Mouse (Mus musculus) liver, embryonic 13.5 days (tissue): ENCODE data around the gene Tbcb. TPM values are rescaled to one million over a fixed set of nuclear protein-coding genes. Genes with fewer than 3 reads are reported as not detected.

ENCODE experiments used
- ATAC-seq: fragments of 200-750 bp; cut with Nextera tagmentation; 2 replicates; pipeline ENCODE4 v1.8.0; 2017; ENCODE audit warnings: low read depth, mild to moderate bottlenecking, moderate number of reproducible peaks, moderate library complexity
- DNase-seq: peaks from one replicate; pipeline ENCODE4 v3.0.0; 2022
- H3K27ac ChIP-seq: fragments of 300-500 bp; sonication (generic); 2 replicates; pipeline ENCODE4 v1.5.1; 2015; ENCODE audit warnings: moderate library complexity, mild to moderate bottlenecking, inconsistent platforms
- H3K27me3 ChIP-seq: fragments of 300-500 bp; sonication (generic); 2 replicates; pipeline ENCODE4 v1.6.1; 2015; ENCODE audit warnings: mild to moderate bottlenecking, inconsistent platforms
- H3K36me3 ChIP-seq: fragments of 300-500 bp; sonication (generic); 2 replicates; pipeline ENCODE4 v1.6.1; 2015; ENCODE audit warnings: mild to moderate bottlenecking, inconsistent platforms
- H3K4me1 ChIP-seq: fragments of 300-500 bp; sonication (generic); replicated peaks from 2 replicates; pipeline ENCODE4 v1.6.1; 2015; ENCODE audit warnings: inconsistent platforms
- H3K4me2 ChIP-seq: fragments of 300-500 bp; sonication (generic); 2 replicates; pipeline ENCODE4 v1.6.1; 2015; ENCODE audit warnings: inconsistent platforms, mild to moderate bottlenecking, moderate library complexity
- H3K4me3 ChIP-seq: fragments of 300-500 bp; sonication (generic); replicated peaks from 2 replicates; pipeline ENCODE4 v1.5.1; 2015; ENCODE audit warnings: mild to moderate bottlenecking, inconsistent platforms
- H3K9ac ChIP-seq: fragments of 300-500 bp; sonication (generic); 2 replicates; pipeline ENCODE4 v1.6.1; 2015; ENCODE audit warnings: mild to moderate bottlenecking, inconsistent platforms
- H3K9me3 ChIP-seq: fragments of 300-500 bp; sonication (generic); replicated peaks from 2 replicates; pipeline ENCODE4 v1.6.1; 2016; ENCODE audit warnings: inconsistent platforms
- WGBS: fragments of 180-500 bp; shearing (Covaris S2); methylation state at CpG from one replicate; pipeline ENCODE4 v1.1.7; 2015; ENCODE audit not compliant: insufficient replicate concordance; 5-methylcytosine and 5-hydroxymethylcytosine counted together
- polyA plus RNA-seq: library from polyadenylated mRNA; unstranded; fragments of >200 nt; fragmentation: Nextera tagmentation; extraction: Ambion mirVana; gene quantifications from 2 replicates; pipeline ENCODE4 v1.2.1, GENCODE M21; 2015

Tbcb gene
- polyA plus RNA-seq, 1 experiment from 2014 or later, result 63.7 TPM

GRCm38 (mm10) chr7:30176474-30176873 lies 55.6 kb downstream of the Tbcb start:
- Histone ChIP-seq H3K9ac (no peak overlapping the region), H3K9me3 (no peaks in the 10 kb centered on the region), H3K36me3 (peaks cover 11% of the 10 kb centered on the region), H3K27me3 (no peaks in the 10 kb centered on the region), H3K27ac (no peak overlapping the region), H3K4me3 (no peak overlapping the region), H3K4me2 (no peak overlapping the region), H3K4me1 (no peaks in the 10 kb centered on the region)
- DNase-seq (no peak), ATAC-seq (no peak)
- 51% methylated on average over 12 of the region's 12 CpGs for WGBS

Other genes starting within 250 kb of the Tbcb start
- 8.5 and 10.9 TPM in 2 replicates for gene Zfp568, start 248.3 kb downstream of the Tbcb start, polyA plus RNA-seq
- gene Zfp14, start 180.9 kb downstream of the Tbcb start, polyA plus RNA-seq, result 0.29 and 0.41 TPM in 2 replicates
- gene Zfp82, start 159.4 kb downstream of the Tbcb start, polyA plus RNA-seq, result 1.7 and 2.1 TPM in 2 replicates
- 0.44 TPM in 1 of 2 replicates, not detected in the other for gene Gm26920, start 141.9 kb downstream of the Tbcb start, polyA plus RNA-seq
- 2.0 and 2.5 TPM in 2 replicates for gene Zfp566, start 141.7 kb downstream of the Tbcb start, polyA plus RNA-seq
- 12.7 and 18.3 TPM in 2 replicates for gene Zfp260, start 137.5 kb downstream of the Tbcb start, polyA plus RNA-seq
- 1.6 and 2.1 TPM in 2 replicates for gene Zfp382, start 110.3 kb downstream of the Tbcb start, polyA plus RNA-seq
- 4.8 and 6.2 TPM in 2 replicates for gene Zfp146, start 62.5 kb downstream of the Tbcb start, polyA plus RNA-seq
- gene Cox7a1, start 48.1 kb downstream of the Tbcb start, polyA plus RNA-seq, result 4.2 and 4.8 TPM in 2 replicates
- 39.0 and 40.8 TPM in 2 replicates for gene Capns1, start 33.5 kb downstream of the Tbcb start, polyA plus RNA-seq
- gene Polr2i, start 324 bp downstream of the Tbcb start, polyA plus RNA-seq, result 67.1 and 70.0 TPM in 2 replicates
- not detected in 2 replicates for gene Ovol3, start 3.5 kb upstream of the Tbcb start, polyA plus RNA-seq
- 0.13 TPM in 1 of 2 replicates, not detected in the other for gene Thap8, start 47.8 kb upstream of the Tbcb start, polyA plus RNA-seq
- gene Wdr62, start 48.1 kb upstream of the Tbcb start, polyA plus RNA-seq, result 7.0 and 8.1 TPM in 2 replicates
- 1.4 and 1.7 TPM in 2 replicates for gene Clip3, start 59.5 kb upstream of the Tbcb start, polyA plus RNA-seq
- 17.2 and 18.9 TPM in 2 replicates for gene Alkbh6, start 76.4 kb upstream of the Tbcb start, polyA plus RNA-seq
- gene Syne4, start 82.5 kb upstream of the Tbcb start, polyA plus RNA-seq, result 6.1 and 8.8 TPM in 2 replicates
- 1.3 and 1.8 TPM in 2 replicates for gene E130208F15Rik, start 89.5 kb upstream of the Tbcb start, polyA plus RNA-seq
- 6.4 and 6.6 TPM in 2 replicates for gene Sdhaf1, start 91.6 kb upstream of the Tbcb start, polyA plus RNA-seq
- gene Lrfn3, start 130.5 kb upstream of the Tbcb start, polyA plus RNA-seq, result 1.4 and 1.5 TPM in 2 replicates
- gene Tyrobp, start 181.5 kb upstream of the Tbcb start, polyA plus RNA-seq, result 65.8 and 80.0 TPM in 2 replicates
- gene Hcst, start 187.6 kb upstream of the Tbcb start, polyA plus RNA-seq, result 2.7 and 4.0 TPM in 2 replicates
- gene Nfkbid, start 189.5 kb upstream of the Tbcb start, polyA plus RNA-seq, result 1.2 TPM in 2 replicates
- 4.6 and 4.7 TPM in 2 replicates for gene Aplp1, start 213.3 kb upstream of the Tbcb start, polyA plus RNA-seq
- 0.16 and 0.20 TPM in 2 replicates for gene Kirrel2, start 225.4 kb upstream of the Tbcb start, polyA plus RNA-seq
- gene Nphs1, start 226.0 kb upstream of the Tbcb start, polyA plus RNA-seq, result 0.13 and 0.17 TPM in 2 replicates